Mouse (Mus musculus) limb, embryonic 10.5 days (tissue): ENCODE measurements around the gene Tbc1d9b. TPM values are rescaled to one million over a fixed set of nuclear protein-coding genes. Genes with fewer than 3 reads are reported as not detected.

Source experiments
- polyA plus RNA-seq: library from polyadenylated mRNA; unstranded; fragments of >200 nt; fragmentation: Nextera tagmentation; extraction: Ambion mirVana; gene quantifications from 2 replicates; pipeline ENCODE4 v1.2.1, GENCODE M21; 2016

Tbc1d9b gene
- polyA plus RNA-seq, 1 experiment from 2014 or later = 42.2 TPM

Other genes starting within 250 kb of the Tbc1d9b start
- gene Rasgef1c, start 229.6 kb upstream of the Tbc1d9b start, polyA plus RNA-seq = 0.15 TPM in 1 of 2 replicates, not detected in the other
- 55.8 and 62.5 TPM in 2 replicates for gene Rnf130, start 106.0 kb upstream of the Tbc1d9b start, polyA plus RNA-seq
- 30.2 and 34.1 TPM in 2 replicates for gene Mrnip, start 43.0 kb downstream of the Tbc1d9b start, polyA plus RNA-seq
- 111 and 137 TPM in 2 replicates for gene Sqstm1, start 79.4 kb downstream of the Tbc1d9b start, polyA plus RNA-seq
- gene Mgat4b, start 79.5 kb downstream of the Tbc1d9b start, polyA plus RNA-seq = 27.7 and 28.6 TPM in 2 replicates
- gene Ltc4s, start 107.2 kb downstream of the Tbc1d9b start, polyA plus RNA-seq = 0.55 and 0.90 TPM in 2 replicates
- gene Maml1, start 160.9 kb downstream of the Tbc1d9b start, polyA plus RNA-seq = 7.3 and 7.7 TPM in 2 replicates
- gene Canx, start 194.3 kb downstream of the Tbc1d9b start, polyA plus RNA-seq = 311 and 334 TPM in 2 replicates
- 0.43 TPM in 1 of 2 replicates, not detected in the other for gene Cby3, start 223.1 kb downstream of the Tbc1d9b start, polyA plus RNA-seq
- 586 and 668 TPM in 2 replicates for gene Hnrnph1, start 245.6 kb downstream of the Tbc1d9b start, polyA plus RNA-seq